Mouse (Mus musculus) stomach, postnatal 0 days (tissue): Measurements from ENCODE around the gene Lcn2.

Experiments
- CTCF ChIP-seq: IDR thresholded peaks from 2 replicates; pipeline ENCODE4 v1.5.1; 2016; ENCODE audit warnings: antibody characterized with exemption, low read depth, mild to moderate bottlenecking, moderate library complexity
- EP300 ChIP-seq: optimal IDR thresholded peaks from 2 replicates; pipeline ENCODE3; 2016; ENCODE audit warnings: antibody characterized with exemption

DNA sequence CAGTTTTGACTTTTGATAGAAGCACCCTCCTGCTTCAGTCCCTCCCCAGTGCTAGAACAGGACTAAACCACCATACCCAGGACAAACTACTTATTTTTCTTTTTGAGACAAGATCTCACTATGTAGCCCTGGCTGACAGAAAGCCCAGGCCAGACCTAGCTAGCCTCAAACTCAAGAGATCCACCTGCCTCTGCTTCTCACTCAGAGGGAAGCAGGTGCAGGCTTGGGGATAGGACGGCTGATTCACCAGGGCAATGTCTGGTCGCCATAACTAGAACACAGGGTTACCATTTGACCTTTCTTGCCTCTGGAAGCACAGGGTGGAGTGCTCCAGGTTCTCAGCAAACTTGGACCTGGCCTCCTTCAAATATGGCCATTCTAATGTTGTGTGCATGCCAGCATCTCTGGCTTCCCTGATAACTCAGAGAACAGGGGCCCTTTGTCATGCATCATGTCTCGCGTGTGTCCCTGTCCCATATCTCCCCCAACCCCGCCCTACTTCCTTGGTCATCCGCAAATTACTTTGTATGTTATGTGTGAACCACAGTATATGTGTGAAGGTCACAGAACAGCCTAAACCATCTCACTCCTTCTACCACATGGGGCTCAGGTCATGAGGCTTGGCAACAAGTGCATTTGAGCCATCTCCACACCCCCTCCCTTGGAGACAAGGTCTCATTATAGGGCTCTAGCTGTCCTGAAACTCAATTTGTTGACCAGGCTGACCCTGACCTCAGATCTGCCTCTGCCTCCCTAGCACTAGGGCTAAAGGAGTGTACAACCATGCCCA lies 24.9 kb upstream of the Lcn2 start:
- TF ChIP-seq CTCF (no peak), EP300 (no peak)
